Mouse (Mus musculus): Measurements from ENCODE around the gene AC161166.1. TPM values are rescaled to one million over a fixed set of nuclear protein-coding genes. Genes with fewer than 3 reads are reported as not detected.

Gene AC161166.1
- polyA plus RNA-seq, 1 experiment from 2014 or later: 1.1 TPM

Other genes with a start within 250 kb of the AC161166.1 start
- 10.0 and 12.0 TPM in 2 replicates for gene Zfp93, start 242.0 kb downstream of the AC161166.1 start, polyA plus RNA-seq (2016; fragmentation: Nextera tagmentation; extraction: Ambion mirVana)
- gene Zfp61, start 211.2 kb downstream of the AC161166.1 start, polyA plus RNA-seq (2016; fragmentation: Nextera tagmentation; extraction: Ambion mirVana): 57.6 and 61.1 TPM in 2 replicates
- gene Zfp94, start 195.8 kb downstream of the AC161166.1 start, polyA plus RNA-seq (2016; fragmentation: Nextera tagmentation; extraction: Ambion mirVana): 15.6 and 15.9 TPM in 2 replicates
- 0.25 TPM in 1 of 2 replicates, not detected in the other for gene Tescl, start 178.5 kb downstream of the AC161166.1 start, polyA plus RNA-seq (2016; fragmentation: Nextera tagmentation; extraction: Ambion mirVana)
- not detected in 2 replicates for gene Lypd5, start 163.3 kb downstream of the AC161166.1 start, polyA plus RNA-seq (2016; fragmentation: Nextera tagmentation; extraction: Ambion mirVana)
- gene Kcnn4, start 142.2 kb downstream of the AC161166.1 start, polyA plus RNA-seq (2016; fragmentation: Nextera tagmentation; extraction: Ambion mirVana): 2.1 and 2.8 TPM in 2 replicates
- gene Smg9, start 112.8 kb downstream of the AC161166.1 start, polyA plus RNA-seq (2016; fragmentation: Nextera tagmentation; extraction: Ambion mirVana): 22.7 and 25.4 TPM in 2 replicates
- not detected in 2 replicates for gene Irgc1, start 60.2 kb downstream of the AC161166.1 start, polyA plus RNA-seq (2016; fragmentation: Nextera tagmentation; extraction: Ambion mirVana)
- 1.8 and 2.6 TPM in 2 replicates for gene Plaur, start 50.0 kb downstream of the AC161166.1 start, polyA plus RNA-seq (2016; fragmentation: Nextera tagmentation; extraction: Ambion mirVana)
- gene Cadm4, start 30.4 kb downstream of the AC161166.1 start, polyA plus RNA-seq (2016; fragmentation: Nextera tagmentation; extraction: Ambion mirVana): 6.5 and 7.0 TPM in 2 replicates
- gene Zfp428, start 5.4 kb downstream of the AC161166.1 start, polyA plus RNA-seq (2016; fragmentation: Nextera tagmentation; extraction: Ambion mirVana): 94.4 and 101 TPM in 2 replicates
- gene Irgq, start 18.2 kb upstream of the AC161166.1 start, polyA plus RNA-seq (2016; fragmentation: Nextera tagmentation; extraction: Ambion mirVana): 10.8 and 11.6 TPM in 2 replicates
- gene Pinlyp, start 33.7 kb upstream of the AC161166.1 start, polyA plus RNA-seq (2016; fragmentation: Nextera tagmentation; extraction: Ambion mirVana): not detected in 2 replicates
- 131 and 134 TPM in 2 replicates for gene Xrcc1, start 33.8 kb upstream of the AC161166.1 start, polyA plus RNA-seq (2016; fragmentation: Nextera tagmentation; extraction: Ambion mirVana)
- gene Ethe1, start 75.1 kb upstream of the AC161166.1 start, polyA plus RNA-seq (2016; fragmentation: Nextera tagmentation; extraction: Ambion mirVana): 25.1 and 25.6 TPM in 2 replicates
- gene Zfp575, start 75.2 kb upstream of the AC161166.1 start, polyA plus RNA-seq (2016; fragmentation: Nextera tagmentation; extraction: Ambion mirVana): 3.6 and 4.0 TPM in 2 replicates
- 0.18 and 0.20 TPM in 2 replicates for gene Phldb3, start 98.3 kb upstream of the AC161166.1 start, polyA plus RNA-seq (2016; fragmentation: Nextera tagmentation; extraction: Ambion mirVana)
- 3.1 and 3.3 TPM in 2 replicates for gene Lypd3, start 124.1 kb upstream of the AC161166.1 start, polyA plus RNA-seq (2016; fragmentation: Nextera tagmentation; extraction: Ambion mirVana)
- not detected in 2 replicates for gene Tex101, start 164.2 kb upstream of the AC161166.1 start, polyA plus RNA-seq (2016; fragmentation: Nextera tagmentation; extraction: Ambion mirVana)
- not detected in 2 replicates for gene BC049730, start 196.8 kb upstream of the AC161166.1 start, polyA plus RNA-seq (2016; fragmentation: Nextera tagmentation; extraction: Ambion mirVana)
- not detected in 2 replicates for gene Gm4763, start 214.5 kb upstream of the AC161166.1 start, polyA plus RNA-seq (2016; fragmentation: Nextera tagmentation; extraction: Ambion mirVana)
- gene Cd177, start 247.9 kb upstream of the AC161166.1 start, polyA plus RNA-seq (2016; fragmentation: Nextera tagmentation; extraction: Ambion mirVana): not detected in 2 replicates